Mouse (Mus musculus): ENCODE measurements at regions not wholly inside any gene's neighbourhood (a gene's known extent, or its start where the extent isn't known, plus 50 kb on each side); places are given as distances from the start of the nearest gene placed in this dataset.

DNA sequence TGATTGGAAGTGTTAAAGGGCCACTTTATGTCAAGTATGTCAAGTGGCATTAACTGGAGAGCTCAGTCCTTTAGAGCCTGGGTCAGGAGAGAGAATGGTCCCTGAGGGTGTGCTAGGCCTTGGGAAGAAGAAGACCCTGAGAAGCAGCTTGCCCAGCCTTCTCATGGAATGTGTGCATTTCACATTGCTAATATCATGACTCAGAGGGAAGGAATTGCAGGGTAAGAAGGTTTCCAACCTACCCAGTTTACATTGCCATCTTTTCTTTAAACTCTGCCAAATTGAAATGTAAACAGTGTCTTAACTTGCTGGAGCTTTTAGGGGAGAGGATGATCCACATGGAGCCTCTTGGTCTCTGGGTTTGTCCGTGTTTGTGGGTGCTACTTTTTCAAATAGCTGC lies 117.9 kb upstream of the Sesn3 start:
- no peak for TF ChIP-seq POLR2A (IDR thresholded peaks at IDR 0.05; ENCODE audit: borderline replicate concordance, extremely low read depth, low read depth, low read length)
- no peak for TF ChIP-seq CTCF (IDR thresholded peaks at IDR 0.05; ENCODE audit: insufficient read depth, low read length)
